Mouse (Mus musculus): ENCODE data around the gene 4632433K11Rik. TPM values are rescaled to one million over a fixed set of nuclear protein-coding genes. Genes with fewer than 3 reads are reported as not detected.
"Not testable (repeated sequence)": the region's sequence is repeated elsewhere in the genome, so short reads cannot be mapped to it uniquely, and the experiment has no call there.

The 4632433K11Rik gene
- polyA plus RNA-seq, 1 experiment from 2014 or later: not detected

GRCm38 (mm10) chr7:5014251-5015117 lies 19.4 kb upstream of the 4632433K11Rik start, which contains the start of the genes Zfp524 and Fiz1:
Gene Zfp524, plus strand, starts transcription at chr7:5014415.
Gene Fiz1, minus strand, starts transcription at chr7:5014697.
- H3K9me3 ChIP-seq: peaks cover 16% of the 10 kb centered on the region; the same call in 1 of the 2 replicates
- H3K4me3 ChIP-seq: peak within 1 kb of the TSS; percentile 73
- no peaks in the 10 kb centered on the region for H3K27me3 ChIP-seq (ENCODE audit: poor library complexity, severe bottlenecking)
- DNase-seq (ENCODE audit: extremely low spot score, low spot score): peak; percentile 96
- peaks cover 22% of the 10 kb centered on the region for H3K4me1 ChIP-seq
- H3K27ac ChIP-seq: peak within 1 kb of the TSS; percentile 96
- WGBS: under 1% methylated on average over 42 of the region's 42 CpGs
- H3K36me3 ChIP-seq (replicated peaks): peaks cover 53% of the 10 kb centered on the region

GRCm38 (mm10) chr7:5015118-5016001 lies 18.6 kb upstream of the 4632433K11Rik start, which contains the start of gene Gm44973:
Gene Gm44973, plus strand, starts transcription at chr7:5015496.
- H3K36me3 ChIP-seq (replicated peaks): peaks cover 44% of the 10 kb centered on the region
- H3K4me1 ChIP-seq: peaks cover 25% of the 10 kb centered on the region
- H3K9me3 ChIP-seq: peaks cover 16% of the 10 kb centered on the region; the same call in 1 of the 2 replicates
- WGBS: under 1% methylated on average over 57 of the region's 76 CpGs
- peak; percentile 95 for DNase-seq (ENCODE audit: extremely low spot score, low spot score)
- H3K27ac ChIP-seq: peak within 1 kb of the TSS; percentile 96
- peak within 1 kb of the TSS; percentile 73 for H3K4me3 ChIP-seq
- H3K27me3 ChIP-seq (ENCODE audit: poor library complexity, severe bottlenecking): no peaks in the 10 kb centered on the region

- Histone ChIP-seq H3K9me3 (peaks cover 16% of the 10 kb centered on the region; the same call in 1 of the 2 replicates), H3K27ac (peak overlapping the region; percentile 96), H3K36me3 (replicated peaks) (peaks cover 37% of the 10 kb centered on the region), H3K4me1 (peaks cover 28% of the 10 kb centered on the region), H3K4me3 (peak overlapping the region; percentile 73), H3K27me3 (ENCODE audit: poor library complexity, severe bottlenecking) (no peaks in the 10 kb centered on the region)
- no peak for DNase-seq (ENCODE audit: extremely low spot score, low spot score)
- 74% methylated on average over 3 of the region's 3 CpGs for WGBS
These were observed 17.9 kb upstream of the 4632433K11Rik start for GRCm38 (mm10) chr7:5016057-5016456.

- Histone ChIP-seq H3K9me3 (peaks cover 16% of the 10 kb centered on the region; the same call in 1 of the 2 replicates), H3K4me3 (no peak overlapping the region), H3K27me3 (ENCODE audit: poor library complexity, severe bottlenecking) (no peaks in the 10 kb centered on the region), H3K4me1 (peaks cover 37% of the 10 kb centered on the region), H3K36me3 (replicated peaks) (peaks cover 32% of the 10 kb centered on the region), H3K27ac (no peak overlapping the region)
- DNase-seq (ENCODE audit: extremely low spot score, low spot score): no peak
- 97% methylated on average over 2 of the region's 2 CpGs for WGBS
These were observed 17.0 kb upstream of the 4632433K11Rik start for GRCm38 (mm10) chr7:5016920-5017319.

- no peaks in the 10 kb centered on the region for H3K27me3 ChIP-seq (ENCODE audit: poor library complexity, severe bottlenecking)
- DNase-seq (ENCODE audit: extremely low spot score, low spot score): no peak
- whole genome bisulfite sequencing: 91% methylated on average over 16 of the region's 16 CpGs
- H3K27ac ChIP-seq: no peak overlapping the region
- peaks cover 41% of the 10 kb centered on the region for H3K4me1 ChIP-seq
- H3K4me3 ChIP-seq: no peak overlapping the region
- peaks cover 32% of the 10 kb centered on the region for H3K36me3 ChIP-seq (replicated peaks)
- H3K9me3 ChIP-seq: peaks cover 16% of the 10 kb centered on the region; the same call in 1 of the 2 replicates
These were observed 16.6 kb upstream of the 4632433K11Rik start for GRCm38 (mm10) chr7:5017352-5017751.

GRCm38 (mm10) chr7:5017931-5018330 lies 16.0 kb upstream of the 4632433K11Rik start:
- H3K4me3 ChIP-seq: no peak overlapping the region
- H3K27me3 ChIP-seq (ENCODE audit: poor library complexity, severe bottlenecking): no peaks in the 10 kb centered on the region
- 95% methylated on average over 21 of the region's 21 CpGs for WGBS
- H3K4me1 ChIP-seq: peaks cover 41% of the 10 kb centered on the region
- peaks cover 32% of the 10 kb centered on the region for H3K36me3 ChIP-seq (replicated peaks)
- DNase-seq (ENCODE audit: extremely low spot score, low spot score): no peak
- peaks cover 16% of the 10 kb centered on the region; the same call in 1 of the 2 replicates for H3K9me3 ChIP-seq
- H3K27ac ChIP-seq: no peak overlapping the region

GRCm38 (mm10) chr7:5019576-5019975 lies 14.3 kb upstream of the 4632433K11Rik start:
- H3K27ac ChIP-seq: peak overlapping the region; percentile 98
- peak overlapping the region; percentile 94 for H3K4me3 ChIP-seq
- not testable (repeated sequence) for DNase-seq (ENCODE audit: extremely low spot score, low spot score); H3K27me3 ChIP-seq (ENCODE audit: poor library complexity, severe bottlenecking)
- H3K9me3 ChIP-seq: peaks cover 16% of the 10 kb centered on the region; the same call in 1 of the 2 replicates
- peaks cover 46% of the 10 kb centered on the region for H3K36me3 ChIP-seq (replicated peaks)
- 32% methylated on average over 8 of the region's 8 CpGs for WGBS
- peaks cover 34% of the 10 kb centered on the region for H3K4me1 ChIP-seq

GRCm38 (mm10) chr7:5020000-5020681 lies 13.8 kb upstream of the 4632433K11Rik start, which contains the start of the genes Zfp865 and Ccdc106:
Gene Zfp865, plus strand, starts transcription at chr7:5020376.
Gene Ccdc106, plus strand, starts transcription at chr7:5020553.
- DNase-seq (ENCODE audit: extremely low spot score, low spot score): peak; percentile 99
- Histone ChIP-seq H3K9me3 (peaks cover 16% of the 10 kb centered on the region; the same call in 1 of the 2 replicates), H3K4me1 (peaks cover 34% of the 10 kb centered on the region), H3K27ac (peak within 1 kb of the TSS; percentile 98), H3K27me3 (ENCODE audit: poor library complexity, severe bottlenecking) (no peaks in the 10 kb centered on the region), H3K4me3 (peak within 1 kb of the TSS; percentile 94), H3K36me3 (replicated peaks) (peaks cover 52% of the 10 kb centered on the region)
- WGBS: under 1% methylated on average over 47 of the region's 49 CpGs

GRCm38 (mm10) chr7:5020685-5021084 lies 13.2 kb upstream of the 4632433K11Rik start:
- H3K36me3 ChIP-seq (replicated peaks): peaks cover 57% of the 10 kb centered on the region
- H3K9me3 ChIP-seq: peaks cover 12% of the 10 kb centered on the region; the same call in 1 of the 2 replicates
- no peaks in the 10 kb centered on the region for H3K27me3 ChIP-seq (ENCODE audit: poor library complexity, severe bottlenecking)
- peak overlapping the region; percentile 98 for H3K27ac ChIP-seq
- under 1% methylated on average over 15 of the region's 15 CpGs for WGBS
- H3K4me3 ChIP-seq: peak overlapping the region; percentile 94
- peaks cover 31% of the 10 kb centered on the region for H3K4me1 ChIP-seq
- DNase-seq (ENCODE audit: extremely low spot score, low spot score): no peak

GRCm38 (mm10) chr7:5021197-5021596 lies 12.7 kb upstream of the 4632433K11Rik start:
- WGBS: 56% methylated on average over 5 of the region's 5 CpGs
- Histone ChIP-seq H3K9me3 (peaks cover 12% of the 10 kb centered on the region; the same call in 1 of the 2 replicates), H3K36me3 (replicated peaks) (peaks cover 62% of the 10 kb centered on the region), H3K27me3 (ENCODE audit: poor library complexity, severe bottlenecking) (no peaks in the 10 kb centered on the region), H3K4me3 (peak overlapping the region; percentile 94), H3K4me1 (peaks cover 26% of the 10 kb centered on the region), H3K27ac (peak overlapping the region; percentile 98)
- no peak for DNase-seq (ENCODE audit: extremely low spot score, low spot score)

- Histone ChIP-seq H3K27me3 (ENCODE audit: poor library complexity, severe bottlenecking) (no peaks in the 10 kb centered on the region), H3K9me3 (peaks cover 59% of the 10 kb centered on the region), H3K4me3 (peak overlapping the region; percentile 20; the same call in 1 of the 2 replicates), H3K27ac (no peak overlapping the region), H3K36me3 (replicated peaks) (peaks cover 98% of the 10 kb centered on the region), H3K4me1 (no peaks in the 10 kb centered on the region)
- DNase-seq (ENCODE audit: extremely low spot score, low spot score): no peak
- WGBS: 97% methylated on average over 22 of the region's 22 CpGs
These were observed 4.4 kb upstream of the 4632433K11Rik start for GRCm38 (mm10) chr7:5029543-5029942.

Data from forebrain, embryonic 10.5 days (tissue).